20 mouse cellular contexts compared by ENCODE assay signal in the genomic region with DNA sequence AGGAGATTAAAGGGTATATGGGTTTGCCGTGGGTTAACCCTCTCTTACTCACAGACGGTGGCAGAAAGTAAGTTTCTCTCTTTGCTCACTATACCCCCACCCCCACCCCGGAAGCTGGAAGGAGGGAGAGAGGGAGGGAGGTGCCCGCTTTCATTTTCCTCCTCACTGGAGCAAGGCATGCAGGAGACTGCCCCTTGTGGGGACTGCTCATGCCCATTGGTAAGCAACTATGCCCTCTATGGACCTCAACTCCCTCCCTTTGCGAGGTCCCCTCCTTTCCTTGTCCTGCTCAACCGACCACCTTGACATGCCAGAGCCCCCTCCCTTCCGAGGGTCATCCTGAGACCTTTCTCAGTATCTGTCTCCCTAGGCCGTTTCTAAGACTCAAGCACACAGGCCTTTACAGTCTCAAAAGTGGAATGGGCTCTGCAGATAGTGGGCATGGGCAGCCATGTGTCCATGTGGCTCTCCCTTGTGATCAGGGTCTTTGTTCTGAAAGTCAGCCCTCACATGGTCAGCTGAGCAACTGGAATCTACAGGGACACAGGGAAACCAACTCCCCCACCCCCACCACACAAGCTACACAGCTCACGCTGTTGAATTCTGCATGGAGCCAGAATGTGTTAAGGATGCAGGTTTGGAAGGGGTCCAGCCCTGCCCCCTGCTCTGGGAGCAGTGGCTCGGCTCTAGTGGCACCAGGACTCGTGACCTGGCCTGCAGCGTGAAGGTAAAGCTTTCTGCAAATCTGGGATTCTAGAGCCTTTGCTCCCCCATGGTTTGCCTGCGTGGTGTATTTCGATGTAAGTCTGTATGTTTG.
DNase-seq lines count a peak whose midpoint lies in the region; ATAC-seq and TF ChIP-seq lines count a peak whose summit lies in the region.
"Had no signal": no experiment of that assay in that cellular context is flagged by ENCODE, and none has a peak within 500 bp of the region (broad histone marks: within the 10 kb centered on the region; RNA-seq: fewer than 3 reads in every experiment).

No protein-coding gene starts in this region.

- H3K27ac ChIP-seq in forebrain, postnatal 0 days (ENCODE audit: low read depth, low read length) = no peak overlapping the region
- H3K27ac ChIP-seq in forebrain, embryonic 15.5 days (replicated peaks) = no peak overlapping the region
- peak overlapping the region; percentile 70 for H3K27ac ChIP-seq in kidney, embryonic 16.5 days (ENCODE audit: low read length)
- 0 out of 2 replicates have a peak overlapping the region, but pooled peaks have one; percentile 15 for H3K27ac ChIP-seq in midbrain, embryonic 12.5 days (replicated peaks)
- H3K27ac ChIP-seq in midbrain, embryonic 15.5 days = no peak overlapping the region
- no peak overlapping the region for H3K27ac ChIP-seq in embryonic facial prominence, embryonic 11.5 days (replicated peaks; ENCODE audit: low read depth, low read length)
- H3K27ac ChIP-seq: embryonic facial prominence, embryonic 15.5 days; heart, embryonic 15.5 days; hindbrain, embryonic 12.5 days; neural tube, embryonic 12.5 days had no signal

- WGBS in forebrain, postnatal 0 days = 74% methylated on average over 14 of the region's 14 CpGs
- WGBS in forebrain, embryonic 15.5 days = 72% methylated on average over 14 of the region's 14 CpGs
- 46% methylated on average over 14 of the region's 14 CpGs for WGBS in kidney, embryonic 16.5 days
- WGBS in midbrain, embryonic 12.5 days = 77% methylated on average over 14 of the region's 14 CpGs
- WGBS in midbrain, embryonic 15.5 days = 65% methylated on average over 14 of the region's 14 CpGs
- WGBS in embryonic facial prominence, embryonic 11.5 days = 76% methylated on average over 14 of the region's 14 CpGs

- DNase-seq in forebrain, postnatal 0 days = no peak
- no peak for DNase-seq in kidney, postnatal 36 days
- DNase-seq in embryonic facial prominence, embryonic 11.5 days (ENCODE audit: low spot score) = no peak
- DNase-seq: cerebellum, adult 8-10 months; gastrocnemius, postnatal 10 days; heart, adult 18-20 months; lung, adult 18-20 months; lung, postnatal 14 days; thymus, postnatal 14 days had no signal

- ATAC-seq in forebrain, postnatal 0 days = no peak
- ATAC-seq in forebrain, embryonic 15.5 days (replicated peaks) = no peak
- ATAC-seq in kidney, embryonic 16.5 days (ENCODE audit: low FRiP score, low TSS enrichment) = peak; percentile 68
- ATAC-seq in midbrain, embryonic 12.5 days (ENCODE audit: low FRiP score, low read depth) = no peak
- ATAC-seq in midbrain, embryonic 15.5 days (replicated peaks) = no peak
- 0 out of 2 replicates have a peak, but pooled peaks have one; percentile 41 for ATAC-seq in embryonic facial prominence, embryonic 11.5 days (replicated peaks; ENCODE audit: insufficient number of reproducible peaks, low FRiP score, low TSS enrichment, low read depth)
- no peak for ATAC-seq in granulocyte monocyte progenitor cell, adult 5-6 weeks (replicated peaks; ENCODE audit: poor library complexity, severe bottlenecking)
- ATAC-seq: intestine, embryonic 16.5 days had no signal

- H3K36me3 ChIP-seq in forebrain, postnatal 0 days (ENCODE audit: insufficient read depth) = no peaks in the 10 kb centered on the region
- H3K36me3 ChIP-seq in forebrain, embryonic 15.5 days = no peaks in the 10 kb centered on the region
- no peaks in the 10 kb centered on the region for H3K36me3 ChIP-seq in kidney, embryonic 16.5 days (ENCODE audit: insufficient read depth, low read length)
- no peaks in the 10 kb centered on the region for H3K36me3 ChIP-seq in midbrain, embryonic 12.5 days
- H3K36me3 ChIP-seq in midbrain, embryonic 15.5 days (replicated peaks) = no peaks in the 10 kb centered on the region
- no peaks in the 10 kb centered on the region for H3K36me3 ChIP-seq in embryonic facial prominence, embryonic 11.5 days (replicated peaks; ENCODE audit: control insufficient read depth, insufficient read depth, low read depth, low read length)
- H3K36me3 ChIP-seq: embryonic facial prominence, embryonic 15.5 days; heart, embryonic 15.5 days; hindbrain, embryonic 12.5 days; neural tube, embryonic 12.5 days had no signal

- no peaks in the 10 kb centered on the region for H3K9me3 ChIP-seq in forebrain, postnatal 0 days (ENCODE audit: low read length)
- H3K9me3 ChIP-seq in forebrain, embryonic 15.5 days = no peaks in the 10 kb centered on the region
- H3K9me3 ChIP-seq in kidney, embryonic 16.5 days (ENCODE audit: low read length) = no peaks in the 10 kb centered on the region
- no peaks in the 10 kb centered on the region for H3K9me3 ChIP-seq in midbrain, embryonic 12.5 days
- H3K9me3 ChIP-seq in midbrain, embryonic 15.5 days = no peaks in the 10 kb centered on the region
- H3K9me3 ChIP-seq in embryonic facial prominence, embryonic 11.5 days (replicated peaks; ENCODE audit: control insufficient read depth, low read length) = no peaks in the 10 kb centered on the region
- H3K9me3 ChIP-seq: embryonic facial prominence, embryonic 15.5 days; heart, embryonic 15.5 days; hindbrain, embryonic 12.5 days; neural tube, embryonic 12.5 days had no signal

- H3K9ac ChIP-seq in forebrain, postnatal 0 days = no peak overlapping the region
- no peak overlapping the region for H3K9ac ChIP-seq in forebrain, embryonic 15.5 days (replicated peaks)
- H3K9ac ChIP-seq in kidney, embryonic 16.5 days (replicated peaks; ENCODE audit: low read length) = 0 out of 2 replicates have a peak overlapping the region, but pooled peaks have one; percentile 24
- H3K9ac ChIP-seq in midbrain, embryonic 12.5 days (replicated peaks) = no peak overlapping the region
- H3K9ac ChIP-seq in midbrain, embryonic 15.5 days = no peak overlapping the region
- no peak overlapping the region for H3K9ac ChIP-seq in embryonic facial prominence, embryonic 11.5 days (replicated peaks; ENCODE audit: low read length)
- H3K9ac ChIP-seq: embryonic facial prominence, embryonic 15.5 days; heart, embryonic 15.5 days; hindbrain, embryonic 12.5 days; neural tube, embryonic 12.5 days had no signal

- H3K4me3 ChIP-seq in forebrain, postnatal 0 days (ENCODE audit: low read depth, low read length) = no peak overlapping the region
- no peak overlapping the region for H3K4me3 ChIP-seq in forebrain, embryonic 15.5 days
- H3K4me3 ChIP-seq in kidney, embryonic 16.5 days (ENCODE audit: low read length) = no peak overlapping the region
- no peak overlapping the region for H3K4me3 ChIP-seq in midbrain, embryonic 12.5 days
- no peak overlapping the region for H3K4me3 ChIP-seq in midbrain, embryonic 15.5 days
- no peak overlapping the region for H3K4me3 ChIP-seq in embryonic facial prominence, embryonic 11.5 days (ENCODE audit: low read depth, low read length)
- H3K4me3 ChIP-seq: embryonic facial prominence, embryonic 15.5 days; heart, embryonic 15.5 days; hindbrain, embryonic 12.5 days; neural tube, embryonic 12.5 days had no signal

- H3K4me1 ChIP-seq in forebrain, postnatal 0 days (ENCODE audit: insufficient read depth) = no peaks in the 10 kb centered on the region
- peaks cover 5% of the 10 kb centered on the region for H3K4me1 ChIP-seq in forebrain, embryonic 15.5 days
- H3K4me1 ChIP-seq in kidney, embryonic 16.5 days (ENCODE audit: insufficient read depth, low read length) = peaks cover 27% of the 10 kb centered on the region
- peaks cover 24% of the 10 kb centered on the region for H3K4me1 ChIP-seq in midbrain, embryonic 12.5 days
- peaks cover 13% of the 10 kb centered on the region for H3K4me1 ChIP-seq in midbrain, embryonic 15.5 days
- H3K4me1 ChIP-seq in embryonic facial prominence, embryonic 11.5 days (ENCODE audit: control insufficient read depth, insufficient read depth, low read length) = no peaks in the 10 kb centered on the region
- H3K4me1 ChIP-seq: embryonic facial prominence, embryonic 15.5 days; heart, embryonic 15.5 days had no signal

- no peak overlapping the region for H3K4me2 ChIP-seq in forebrain, postnatal 0 days (ENCODE audit: low read depth)
- H3K4me2 ChIP-seq in forebrain, embryonic 15.5 days (replicated peaks) = no peak overlapping the region
- 0 out of 2 replicates have a peak overlapping the region, but pooled peaks have one; percentile 3 for H3K4me2 ChIP-seq in kidney, embryonic 16.5 days (replicated peaks; ENCODE audit: low read depth, low read length)
- no peak overlapping the region for H3K4me2 ChIP-seq in midbrain, embryonic 12.5 days (replicated peaks)
- no peak overlapping the region for H3K4me2 ChIP-seq in midbrain, embryonic 15.5 days
- H3K4me2 ChIP-seq in embryonic facial prominence, embryonic 11.5 days (ENCODE audit: low read depth, low read length) = no peak overlapping the region
- H3K4me2 ChIP-seq: embryonic facial prominence, embryonic 15.5 days; heart, embryonic 15.5 days; hindbrain, embryonic 12.5 days; liver, embryonic 11.5 days; neural tube, embryonic 12.5 days had no signal

- peak; percentile 13; the same call in 1 of the 2 replicates for TF ChIP-seq CTCF in forebrain, postnatal 0 days (IDR thresholded peaks at IDR 0.05; ENCODE audit: low read depth)

- no peaks in the 10 kb centered on the region for H3K27me3 ChIP-seq in forebrain, postnatal 0 days (ENCODE audit: insufficient read depth, low read length)
- H3K27me3 ChIP-seq in forebrain, embryonic 15.5 days = no peaks in the 10 kb centered on the region
- no peaks in the 10 kb centered on the region for H3K27me3 ChIP-seq in kidney, embryonic 16.5 days (ENCODE audit: insufficient read depth, low read length)
- peaks cover 50% of the 10 kb centered on the region for H3K27me3 ChIP-seq in midbrain, embryonic 12.5 days
- H3K27me3 ChIP-seq in midbrain, embryonic 15.5 days (replicated peaks) = no peaks in the 10 kb centered on the region
- H3K27me3 ChIP-seq in embryonic facial prominence, embryonic 11.5 days (ENCODE audit: control insufficient read depth, insufficient read depth, low read length) = no peaks in the 10 kb centered on the region
- H3K27me3 ChIP-seq: embryonic facial prominence, embryonic 15.5 days; heart, embryonic 15.5 days had no signal

Comparison
In these comparisons a context has a peak if more than half of its experiments do, and no peak if none do; other contexts are left out.
1. H3K27ac ChIP-seq: peak in kidney, embryonic 16.5 days (single experiment) and midbrain, embryonic 12.5 days (single experiment); none in forebrain, postnatal 0 days (single experiment), forebrain, embryonic 15.5 days (single experiment), midbrain, embryonic 15.5 days (single experiment) and embryonic facial prominence, embryonic 11.5 days (single experiment).
2. ATAC-seq: peak in kidney, embryonic 16.5 days (single experiment) and embryonic facial prominence, embryonic 11.5 days (single experiment); none in forebrain, postnatal 0 days (single experiment), forebrain, embryonic 15.5 days (single experiment), midbrain, embryonic 12.5 days (single experiment), midbrain, embryonic 15.5 days (single experiment) and granulocyte monocyte progenitor cell, adult 5-6 weeks (single experiment).